Mouse (Mus musculus): ENCODE results near the gene Foxb1. TPM values are rescaled to one million over a fixed set of nuclear protein-coding genes. Genes with fewer than 3 reads are reported as not detected.

Gene Foxb1
- polyA plus RNA-seq, 1 experiment from 2014 or later = 4.7 TPM

DNA sequence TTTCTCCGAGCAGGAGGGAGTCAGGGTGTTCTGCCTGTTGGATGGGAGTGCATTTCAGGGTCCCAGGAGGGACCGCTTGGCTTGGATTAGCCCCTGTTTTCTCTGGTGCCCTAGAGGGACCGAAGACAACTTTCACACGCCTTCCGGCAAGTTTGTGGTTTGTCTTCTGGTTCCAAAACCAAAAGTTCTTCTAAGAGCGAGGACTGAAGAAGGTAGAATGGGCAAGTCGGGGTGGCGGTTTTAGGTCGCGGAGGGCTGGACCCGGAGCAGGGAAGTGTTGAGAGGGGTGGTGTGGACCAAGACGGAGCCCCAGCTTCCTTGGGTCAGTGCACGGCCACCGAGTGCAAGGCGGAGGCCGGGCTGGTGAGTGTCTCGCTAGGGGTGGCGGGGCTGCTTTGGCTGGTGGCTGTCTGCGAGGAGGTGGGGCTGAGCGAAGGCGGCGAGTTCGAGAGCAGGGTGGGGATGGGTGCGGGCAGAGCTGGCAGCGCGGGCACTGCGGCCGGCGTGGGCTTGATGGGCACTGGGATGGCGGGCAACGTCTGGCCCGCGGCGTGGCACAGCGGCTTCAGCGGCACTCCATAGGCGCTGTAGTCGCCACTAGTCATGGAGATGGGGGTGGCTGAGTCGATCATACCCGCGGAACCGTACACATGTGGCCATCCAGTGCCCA, 1.7 kb downstream of the Foxb1 start:
- Histone ChIP-seq H3K36me3 (ENCODE audit: control insufficient read depth, insufficient read depth, low read length) (no peaks in the 10 kb centered on the region), H3K4me1 (ENCODE audit: control insufficient read depth, insufficient read depth, low read length) (peaks cover 12% of the 10 kb centered on the region), H3K27me3 (ENCODE audit: control insufficient read depth, insufficient read depth, low read length) (peaks cover 34% of the 10 kb centered on the region), H3K9ac (replicated peaks; ENCODE audit: low read depth, low read length) (peak overlapping the region; percentile 18), H3K9me3 (ENCODE audit: control insufficient read depth, low read length) (no peaks in the 10 kb centered on the region), H3K4me2 (ENCODE audit: low read depth, low read length) (peak overlapping the region; percentile 48), H3K4me3 (ENCODE audit: low read depth, low read length) (peak overlapping the region; percentile 35), H3K27ac (ENCODE audit: low read depth, low read length) (no peak overlapping the region)
- no peak for ATAC-seq (ENCODE audit: low read depth)
- WGBS = under 1% methylated on average over 42 of the region's 42 CpGs

DNA sequence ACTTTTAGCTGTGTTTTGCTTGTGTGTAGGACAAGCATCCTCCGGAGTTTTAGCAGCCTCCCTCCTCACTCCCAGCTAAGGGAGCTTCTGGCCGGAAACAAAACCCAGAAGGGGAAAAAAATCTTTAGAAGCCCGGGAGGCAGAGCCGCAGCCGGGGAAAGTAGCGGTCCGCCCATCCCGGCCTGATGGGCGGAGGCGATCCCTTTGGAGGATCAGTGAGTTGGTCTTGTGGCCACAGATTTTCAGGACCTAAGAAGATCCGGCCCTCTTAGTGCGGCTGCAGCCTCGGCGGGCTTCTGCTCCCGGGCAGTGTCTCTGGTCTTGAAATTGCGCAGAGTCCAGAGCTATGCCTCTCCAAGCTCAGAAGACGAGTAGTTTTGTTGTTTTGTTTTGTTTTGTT, 2.2 kb downstream of the Foxb1 start:
- H3K4me1 ChIP-seq (ENCODE audit: control insufficient read depth, insufficient read depth, low read length) = peaks cover 12% of the 10 kb centered on the region

GRCm38 (mm10) chr9:69757254-69757653, 3.5 kb downstream of the Foxb1 start:
- ATAC-seq (ENCODE audit: low read depth) = no peak
- H3K4me1 ChIP-seq (ENCODE audit: control insufficient read depth, insufficient read depth, low read length) = peaks cover 12% of the 10 kb centered on the region
- no peak overlapping the region for H3K27ac ChIP-seq (ENCODE audit: low read depth, low read length)
- no peak overlapping the region for H3K9ac ChIP-seq (replicated peaks; ENCODE audit: low read depth, low read length)
- H3K36me3 ChIP-seq (ENCODE audit: control insufficient read depth, insufficient read depth, low read length) = no peaks in the 10 kb centered on the region
- H3K27me3 ChIP-seq (ENCODE audit: control insufficient read depth, insufficient read depth, low read length) = peaks cover 31% of the 10 kb centered on the region
- WGBS = 11% methylated on average over 4 of the region's 4 CpGs
- H3K4me2 ChIP-seq (ENCODE audit: low read depth, low read length) = peak overlapping the region; percentile 17; the same call in 1 of the 2 replicates
- H3K9me3 ChIP-seq (ENCODE audit: control insufficient read depth, low read length) = no peaks in the 10 kb centered on the region
- peak overlapping the region; percentile 35; the same call in 1 of the 2 replicates for H3K4me3 ChIP-seq (ENCODE audit: low read depth, low read length)

More for the DNA sequence above, 2.2 kb downstream of the Foxb1 start:
- Histone ChIP-seq H3K27me3 (ENCODE audit: control insufficient read depth, insufficient read depth, low read length) (peaks cover 34% of the 10 kb centered on the region), H3K27ac (ENCODE audit: low read depth, low read length) (peak overlapping the region; percentile 22; the same call in 1 of the 2 replicates), H3K9me3 (ENCODE audit: control insufficient read depth, low read length) (no peaks in the 10 kb centered on the region), H3K4me2 (ENCODE audit: low read depth, low read length) (peak overlapping the region; percentile 48; the same call in 1 of the 2 replicates), H3K36me3 (ENCODE audit: control insufficient read depth, insufficient read depth, low read length) (no peaks in the 10 kb centered on the region), H3K9ac (replicated peaks; ENCODE audit: low read depth, low read length) (peak overlapping the region; percentile 18; the same call in 1 of the 2 replicates), H3K4me3 (ENCODE audit: low read depth, low read length) (peak overlapping the region; percentile 35)
- ATAC-seq (ENCODE audit: low read depth) = no peak
- under 1% methylated on average over 17 of the region's 17 CpGs for WGBS

- no peaks in the 10 kb centered on the region for H3K9me3 ChIP-seq (ENCODE audit: control insufficient read depth, low read length)
- 8% methylated on average over 3 of the region's 3 CpGs for WGBS
- H3K36me3 ChIP-seq (ENCODE audit: control insufficient read depth, insufficient read depth, low read length) = no peaks in the 10 kb centered on the region
- H3K9ac ChIP-seq (replicated peaks; ENCODE audit: low read depth, low read length) = no peak overlapping the region
- H3K4me1 ChIP-seq (ENCODE audit: control insufficient read depth, insufficient read depth, low read length) = peaks cover 12% of the 10 kb centered on the region
- no peak overlapping the region for H3K27ac ChIP-seq (ENCODE audit: low read depth, low read length)
- 0 out of 2 replicates have a peak overlapping the region, but pooled peaks have one; percentile 1 for H3K4me2 ChIP-seq (ENCODE audit: low read depth, low read length)
- ATAC-seq (ENCODE audit: low read depth) = no peak
- no peak overlapping the region for H3K4me3 ChIP-seq (ENCODE audit: low read depth, low read length)
- H3K27me3 ChIP-seq (ENCODE audit: control insufficient read depth, insufficient read depth, low read length) = peaks cover 26% of the 10 kb centered on the region
These were observed 4.3 kb downstream of the Foxb1 start for GRCm38 (mm10) chr9:69756456-69756855.

- Histone ChIP-seq H3K27ac (ENCODE audit: low read depth, low read length) (no peak overlapping the region), H3K9me3 (ENCODE audit: control insufficient read depth, low read length) (no peaks in the 10 kb centered on the region), H3K4me3 (ENCODE audit: low read depth, low read length) (no peak overlapping the region), H3K4me2 (ENCODE audit: low read depth, low read length) (0 out of 2 replicates have a peak overlapping the region, but pooled peaks have one; percentile 1), H3K4me1 (ENCODE audit: control insufficient read depth, insufficient read depth, low read length) (peaks cover 11% of the 10 kb centered on the region), H3K36me3 (ENCODE audit: control insufficient read depth, insufficient read depth, low read length) (no peaks in the 10 kb centered on the region), H3K9ac (replicated peaks; ENCODE audit: low read depth, low read length) (no peak overlapping the region), H3K27me3 (ENCODE audit: control insufficient read depth, insufficient read depth, low read length) (peaks cover 25% of the 10 kb centered on the region)
- 25% methylated on average over 7 of the region's 7 CpGs for WGBS
- ATAC-seq (ENCODE audit: low read depth) = no peak
These were observed 4.7 kb downstream of the Foxb1 start for GRCm38 (mm10) chr9:69756041-69756440.

DNA sequence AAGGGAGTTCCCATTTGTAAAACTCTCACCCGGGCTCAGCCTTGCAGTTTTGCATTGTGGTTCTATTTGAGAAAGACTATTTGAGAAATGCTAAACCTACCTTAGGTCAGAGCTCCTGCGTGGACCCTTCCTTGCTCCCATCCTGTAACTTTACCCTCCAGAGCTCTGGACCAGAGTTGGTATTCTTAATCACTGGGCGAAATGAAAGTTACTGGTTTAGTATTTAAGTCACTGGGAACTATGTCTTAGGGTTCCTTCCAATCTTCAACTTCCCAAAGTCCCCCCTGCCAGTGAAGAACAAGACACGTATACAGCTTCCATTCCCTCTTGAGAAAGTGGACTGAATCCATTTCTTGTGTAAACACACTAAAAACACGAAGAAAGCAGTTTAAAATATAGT, 5.6 kb downstream of the Foxb1 start:
- no peaks in the 10 kb centered on the region for H3K36me3 ChIP-seq (ENCODE audit: control insufficient read depth, insufficient read depth, low read length)
- peaks cover 5% of the 10 kb centered on the region for H3K4me1 ChIP-seq (ENCODE audit: control insufficient read depth, insufficient read depth, low read length)
- H3K4me3 ChIP-seq (ENCODE audit: low read depth, low read length) = no peak overlapping the region
- WGBS = 12% methylated on average over 5 of the region's 5 CpGs
- H3K4me2 ChIP-seq (ENCODE audit: low read depth, low read length) = no peak overlapping the region
- H3K27me3 ChIP-seq (ENCODE audit: control insufficient read depth, insufficient read depth, low read length) = peaks cover 16% of the 10 kb centered on the region
- no peak overlapping the region for H3K27ac ChIP-seq (ENCODE audit: low read depth, low read length)
- H3K9me3 ChIP-seq (ENCODE audit: control insufficient read depth, low read length) = no peaks in the 10 kb centered on the region
- H3K9ac ChIP-seq (replicated peaks; ENCODE audit: low read depth, low read length) = no peak overlapping the region
- ATAC-seq (ENCODE audit: low read depth) = no peak

DNA sequence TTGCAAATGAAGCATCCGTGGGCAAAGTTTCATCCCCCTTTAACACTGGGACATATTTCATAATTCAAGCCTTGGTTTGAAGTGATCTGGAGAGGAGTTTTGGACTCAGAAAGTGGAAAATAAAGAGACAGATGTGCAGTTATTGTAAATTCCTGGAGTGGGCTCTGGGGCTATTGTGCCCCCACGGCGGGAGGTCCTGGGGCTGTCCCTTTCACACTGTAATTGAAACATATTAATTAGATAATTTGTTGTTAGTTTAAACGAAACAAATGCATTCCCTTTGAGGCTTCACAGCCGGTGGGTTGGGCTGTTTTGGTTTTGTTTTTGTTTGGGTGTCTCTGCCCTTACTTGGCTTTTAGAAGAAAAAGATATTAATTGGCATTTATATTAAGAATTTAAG, 6.0 kb downstream of the Foxb1 start:
- peaks cover 12% of the 10 kb centered on the region for H3K27me3 ChIP-seq (ENCODE audit: control insufficient read depth, insufficient read depth, low read length)
- no peaks in the 10 kb centered on the region for H3K9me3 ChIP-seq (ENCODE audit: control insufficient read depth, low read length)
- H3K9ac ChIP-seq (replicated peaks; ENCODE audit: low read depth, low read length) = no peak overlapping the region
- peaks cover 4% of the 10 kb centered on the region; the same call in 1 of the 2 replicates for H3K4me1 ChIP-seq (ENCODE audit: control insufficient read depth, insufficient read depth, low read length)
- 3% methylated on average over 5 of the region's 5 CpGs for WGBS
- H3K36me3 ChIP-seq (ENCODE audit: control insufficient read depth, insufficient read depth, low read length) = no peaks in the 10 kb centered on the region
- no peak overlapping the region for H3K4me2 ChIP-seq (ENCODE audit: low read depth, low read length)
- no peak overlapping the region for H3K27ac ChIP-seq (ENCODE audit: low read depth, low read length)
- no peak overlapping the region for H3K4me3 ChIP-seq (ENCODE audit: low read depth, low read length)
- ATAC-seq (ENCODE audit: low read depth) = no peak

GRCm38 (mm10) chr9:69754291-69754690, 6.4 kb downstream of the Foxb1 start:
- ATAC-seq (ENCODE audit: low read depth) = 0 out of 2 replicates have a peak, but pooled peaks have one; percentile 31
- H3K27me3 ChIP-seq (ENCODE audit: control insufficient read depth, insufficient read depth, low read length) = peaks cover 7% of the 10 kb centered on the region
- H3K4me2 ChIP-seq (ENCODE audit: low read depth, low read length) = no peak overlapping the region
- H3K27ac ChIP-seq (ENCODE audit: low read depth, low read length) = no peak overlapping the region
- no peaks in the 10 kb centered on the region for H3K36me3 ChIP-seq (ENCODE audit: control insufficient read depth, insufficient read depth, low read length)
- H3K9ac ChIP-seq (replicated peaks; ENCODE audit: low read depth, low read length) = no peak overlapping the region
- no peak overlapping the region for H3K4me3 ChIP-seq (ENCODE audit: low read depth, low read length)
- WGBS = 6% methylated on average over 7 of the region's 7 CpGs
- no peaks in the 10 kb centered on the region for H3K9me3 ChIP-seq (ENCODE audit: control insufficient read depth, low read length)
- H3K4me1 ChIP-seq (ENCODE audit: control insufficient read depth, insufficient read depth, low read length) = no peaks in the 10 kb centered on the region; the same call in 1 of the 2 replicates

DNA sequence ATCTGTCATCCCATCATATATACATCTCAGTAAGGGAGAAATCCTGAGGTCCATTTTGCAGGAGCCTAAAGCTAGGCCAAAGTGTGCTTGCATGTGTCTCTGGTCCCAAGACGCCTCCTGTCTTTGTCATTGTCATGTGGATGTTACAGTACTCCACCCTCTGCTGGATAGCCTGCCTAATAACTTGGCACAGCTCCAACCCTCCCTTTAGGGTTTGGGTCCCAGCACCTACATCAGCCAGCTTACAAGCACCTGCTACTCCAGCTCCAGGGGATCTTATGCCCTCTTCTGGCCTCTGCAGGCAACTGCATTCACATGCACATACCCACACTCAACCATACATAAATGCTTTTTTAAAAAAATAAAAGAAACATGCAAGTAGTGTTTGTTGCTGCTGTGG, 12.8 kb downstream of the Foxb1 start:
- Histone ChIP-seq H3K4me3 (ENCODE audit: low read depth, low read length) (no peak overlapping the region), H3K9ac (replicated peaks; ENCODE audit: low read depth, low read length) (no peak overlapping the region), H3K36me3 (ENCODE audit: control insufficient read depth, insufficient read depth, low read length) (no peaks in the 10 kb centered on the region), H3K27ac (ENCODE audit: low read depth, low read length) (no peak overlapping the region), H3K4me1 (ENCODE audit: control insufficient read depth, insufficient read depth, low read length) (no peaks in the 10 kb centered on the region), H3K9me3 (ENCODE audit: control insufficient read depth, low read length) (no peaks in the 10 kb centered on the region), H3K27me3 (ENCODE audit: control insufficient read depth, insufficient read depth, low read length) (no peaks in the 10 kb centered on the region), H3K4me2 (ENCODE audit: low read depth, low read length) (no peak overlapping the region)
- ATAC-seq (ENCODE audit: low read depth) = no peak
- 92% methylated on average over 1 of the region's 1 CpGs for WGBS

Data from neural tube, embryonic 14.5 days (tissue).